Mouse (Mus musculus): ENCODE results near the gene Apol7a.
"Not testable (repeated sequence)": the region's sequence is repeated elsewhere in the genome, so short reads cannot be mapped to it uniquely, and the experiment has no call there.

DNA sequence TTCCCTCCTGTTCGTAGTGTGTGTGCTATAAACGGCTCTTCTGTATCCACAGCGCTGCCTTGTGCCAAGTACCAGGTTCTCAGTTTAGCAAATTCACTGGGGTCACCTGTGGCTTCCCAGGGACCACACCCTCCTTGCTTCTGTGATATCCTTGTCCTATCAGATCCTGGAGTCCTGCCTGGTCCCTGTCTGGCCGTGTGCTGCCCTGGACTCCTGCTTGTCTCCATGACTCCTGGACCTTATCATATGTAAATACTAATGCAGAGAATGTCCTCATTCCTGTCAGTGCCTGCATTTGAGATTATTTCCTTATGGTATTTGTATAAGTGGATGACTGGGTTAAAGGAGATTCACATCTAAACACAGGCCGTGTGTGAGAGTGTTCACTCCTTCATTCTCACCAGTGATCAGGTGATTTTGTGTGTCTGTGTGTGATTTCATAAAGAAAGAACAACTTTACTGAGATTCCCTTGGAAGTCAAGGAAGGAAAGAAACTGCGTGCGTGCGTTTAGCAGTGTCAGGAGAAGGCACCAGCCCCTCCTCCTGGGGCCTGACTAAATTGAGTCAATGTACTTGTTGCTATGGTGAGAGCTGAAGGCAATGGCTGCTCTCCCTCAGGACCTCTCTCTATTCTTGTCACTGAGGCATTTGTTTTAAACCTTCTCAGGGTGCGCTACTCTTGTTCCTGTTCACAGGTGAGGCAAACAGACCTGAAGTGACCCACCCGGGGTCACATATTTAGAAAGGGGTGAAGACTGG lies 30.0 kb upstream of the Apol7a start:
- TF ChIP-seq POLR2A (IDR thresholded peaks at IDR 0.05; ENCODE audit: borderline replicate concordance, extremely low read depth, low read depth, low read length); CTCF (IDR thresholded peaks at IDR 0.05; ENCODE audit: insufficient read depth, low read length): not testable (repeated sequence)

All from lung, adult 2 months (tissue).